Mouse (Mus musculus): Measurements from ENCODE around the gene Clec18a. TPM values are rescaled to one million over a fixed set of nuclear protein-coding genes. Genes with fewer than 3 reads are reported as not detected.
"Not testable (repeated sequence)": the region's sequence is repeated elsewhere in the genome, so short reads cannot be mapped to it uniquely, and the experiment has no call there.

Gene Clec18a
- polyA plus RNA-seq (2015; fragmentation: Nextera tagmentation; extraction: Ambion mirVana): not detected in 2 replicates

DNA sequence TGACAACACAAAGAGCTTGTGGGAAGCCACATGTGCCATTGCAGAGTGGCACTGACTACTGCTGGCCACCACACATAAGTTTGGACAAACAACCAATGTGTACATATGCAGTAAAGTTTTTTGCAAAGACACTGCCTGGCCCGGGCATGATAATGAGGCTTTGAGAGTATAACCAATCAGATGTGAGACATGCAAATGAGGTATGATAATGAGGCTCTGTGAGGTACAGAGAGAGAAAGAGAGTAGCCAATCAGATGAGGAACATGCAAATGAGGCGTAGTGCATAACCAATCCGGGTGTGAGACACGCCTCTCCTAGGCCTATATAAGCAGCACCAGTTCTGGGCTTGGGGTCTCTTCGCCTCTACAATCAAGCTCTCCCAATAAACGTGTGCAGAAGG, at the start of gene Clec18a:
Clec18a (minus strand) TSS at position 101 of the 400 bp plus-strand sequence.
- not testable (repeated sequence) for H3K9me3 ChIP-seq (ENCODE audit: control insufficient read depth, low read length); H3K4me2 ChIP-seq (replicated peaks; ENCODE audit: low read depth); DNase-seq (ENCODE audit: low spot score); H3K36me3 ChIP-seq (ENCODE audit: control insufficient read depth, insufficient read depth, low read length); H3K27me3 ChIP-seq (ENCODE audit: control insufficient read depth, insufficient read depth, low read length); H3K4me1 ChIP-seq (replicated peaks; ENCODE audit: control insufficient read depth, insufficient read depth); H3K9ac ChIP-seq (ENCODE audit: low read length); H3K4me3 ChIP-seq (ENCODE audit: low read depth, low read length); ATAC-seq (ENCODE audit: low FRiP score, low TSS enrichment); H3K27ac ChIP-seq (replicated peaks)
- 82% methylated on average over 3 of the region's 6 CpGs for WGBS

DNA sequence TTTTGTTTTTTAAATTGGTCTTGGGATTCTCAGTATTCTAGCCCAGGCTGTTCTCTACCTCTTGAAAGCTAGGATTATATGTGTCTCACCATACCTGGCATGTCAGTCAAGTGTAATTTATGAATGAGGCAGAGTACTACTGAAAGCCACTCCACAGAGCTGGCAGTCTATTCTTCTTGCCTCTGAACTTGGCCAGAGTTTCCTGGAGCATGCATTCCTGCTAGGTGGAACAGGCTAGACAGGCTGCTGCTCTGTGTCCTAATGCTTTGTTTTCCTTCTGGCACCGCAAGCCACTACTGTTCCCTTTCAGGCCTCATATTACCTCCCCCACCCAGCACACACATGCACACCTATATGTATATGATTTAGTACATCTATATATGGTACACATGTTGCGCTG, 38.5 kb upstream of the Clec18a start:
- peaks cover 16% of the 10 kb centered on the region for H3K36me3 ChIP-seq (ENCODE audit: control insufficient read depth, insufficient read depth, low read length)
- no peaks in the 10 kb centered on the region for H3K4me1 ChIP-seq (replicated peaks; ENCODE audit: control insufficient read depth, insufficient read depth)
- no peaks in the 10 kb centered on the region for H3K27me3 ChIP-seq (ENCODE audit: control insufficient read depth, insufficient read depth, low read length)
- no peak overlapping the region for H3K9ac ChIP-seq (ENCODE audit: low read length)
- TF ChIP-seq CTCF (IDR thresholded peaks at IDR 0.05; ENCODE audit: low read depth) (no peak), EP300 (optimal IDR thresholded peaks at IDR 0.05) (no peak)
- no peak overlapping the region for H3K4me2 ChIP-seq (replicated peaks; ENCODE audit: low read depth)
- WGBS: 74% methylated on average over 2 of the region's 2 CpGs
- H3K4me3 ChIP-seq (ENCODE audit: low read depth, low read length): no peak overlapping the region
- H3K27ac ChIP-seq (replicated peaks): no peak overlapping the region
- DNase-seq (ENCODE audit: low spot score): no peak
- H3K9me3 ChIP-seq (ENCODE audit: control insufficient read depth, low read length): no peaks in the 10 kb centered on the region
- no peak for ATAC-seq (ENCODE audit: low FRiP score, low TSS enrichment)

DNA sequence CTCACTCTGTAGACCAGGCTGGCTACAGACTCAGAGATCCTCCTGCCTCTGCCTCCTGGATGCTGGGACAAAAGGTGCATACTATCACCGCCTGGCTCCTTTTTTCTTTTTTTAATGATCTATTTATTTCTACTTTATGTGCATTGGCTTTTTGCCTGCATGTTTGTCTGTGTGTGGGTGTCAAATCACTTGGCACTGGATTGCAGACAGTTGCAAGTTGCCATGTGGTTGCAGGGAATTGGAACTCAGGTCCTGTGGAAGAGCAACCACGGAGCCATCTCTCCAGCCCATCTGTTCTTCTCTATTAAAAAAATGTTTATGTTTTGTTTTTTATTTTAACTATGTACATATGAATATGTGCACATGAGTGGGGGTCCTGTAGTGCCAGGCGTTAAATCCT, 27.3 kb upstream of the Clec18a start:
- DNase-seq (ENCODE audit: low spot score) (no peak), ATAC-seq (ENCODE audit: low FRiP score, low TSS enrichment) (no peak)
- Histone ChIP-seq H3K27ac (replicated peaks) (no peak overlapping the region), H3K27me3 (ENCODE audit: control insufficient read depth, insufficient read depth, low read length) (no peaks in the 10 kb centered on the region), H3K9me3 (ENCODE audit: control insufficient read depth, low read length) (no peaks in the 10 kb centered on the region), H3K36me3 (ENCODE audit: control insufficient read depth, insufficient read depth, low read length) (peaks cover 16% of the 10 kb centered on the region), H3K9ac (ENCODE audit: low read length) (no peak overlapping the region), H3K4me1 (replicated peaks; ENCODE audit: control insufficient read depth, insufficient read depth) (no peaks in the 10 kb centered on the region), H3K4me2 (replicated peaks; ENCODE audit: low read depth) (no peak overlapping the region), H3K4me3 (ENCODE audit: low read depth, low read length) (no peak overlapping the region)
- TF ChIP-seq EP300 (optimal IDR thresholded peaks at IDR 0.05) (no peak), CTCF (IDR thresholded peaks at IDR 0.05; ENCODE audit: low read depth) (no peak)
- 94% methylated on average over 3 of the region's 3 CpGs for WGBS

- no peak overlapping the region for H3K9ac ChIP-seq (ENCODE audit: low read length)
- TF ChIP-seq CTCF (IDR thresholded peaks at IDR 0.05; ENCODE audit: low read depth) (no peak), EP300 (optimal IDR thresholded peaks at IDR 0.05) (no peak)
- 95% methylated on average over 5 of the region's 5 CpGs for WGBS
These were observed 22.7 kb upstream of the Clec18a start for GRCm38 (mm10) chr8:111114891-111115290.

DNA sequence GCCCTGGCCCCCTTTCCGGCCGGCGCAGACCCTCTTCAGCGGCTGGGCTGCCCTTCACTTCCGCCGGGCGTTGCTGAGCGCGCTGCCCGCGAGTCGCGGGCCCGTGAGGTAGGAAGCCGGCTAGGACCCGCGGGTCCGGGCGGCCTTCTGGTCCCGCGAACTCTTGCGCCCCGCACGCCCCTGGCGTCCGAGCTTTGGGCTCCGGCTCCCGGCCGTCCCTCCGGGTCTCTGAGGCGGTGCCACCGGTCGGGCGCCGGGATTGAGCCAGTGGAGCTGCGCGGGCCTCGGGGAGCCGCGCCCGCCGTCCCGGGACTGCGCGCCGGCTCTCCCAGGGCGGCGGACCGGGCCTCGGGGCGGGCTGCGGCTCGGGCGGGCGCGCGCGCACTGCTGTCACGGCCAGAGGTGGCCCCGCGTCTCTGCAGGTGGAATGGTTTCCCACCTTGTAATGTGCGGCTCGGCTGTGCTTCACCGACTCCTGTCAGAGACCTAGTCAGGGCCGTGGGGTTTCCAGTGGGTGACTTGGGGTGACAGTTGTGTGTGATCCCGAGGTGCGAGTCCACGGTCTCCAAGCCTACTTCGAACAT, 2.6 kb upstream of the Clec18a start:
- not testable (repeated sequence) for H3K27me3 ChIP-seq (ENCODE audit: control insufficient read depth, insufficient read depth, low read length); H3K4me1 ChIP-seq (replicated peaks; ENCODE audit: control insufficient read depth, insufficient read depth); H3K36me3 ChIP-seq (ENCODE audit: control insufficient read depth, insufficient read depth, low read length); H3K9me3 ChIP-seq (ENCODE audit: control insufficient read depth, low read length)
- H3K4me3 ChIP-seq (ENCODE audit: low read depth, low read length): peak overlapping the region; percentile 59
- peak overlapping the region; percentile 68 for H3K4me2 ChIP-seq (replicated peaks; ENCODE audit: low read depth)
- WGBS: under 1% methylated on average over 37 of the region's 69 CpGs
- H3K27ac ChIP-seq (replicated peaks): peak overlapping the region; percentile 30; the same call in 1 of the 2 replicates
- DNase-seq (ENCODE audit: low spot score) (peak; percentile 61), ATAC-seq (ENCODE audit: low FRiP score, low TSS enrichment) (peak; percentile 73)
- peak overlapping the region; percentile 65 for H3K9ac ChIP-seq (ENCODE audit: low read length)

More at GRCm38 (mm10) chr8:111114891-111115290, 22.7 kb upstream of the Clec18a start:
- peaks cover 4% of the 10 kb centered on the region for H3K36me3 ChIP-seq (ENCODE audit: control insufficient read depth, insufficient read depth, low read length)
- H3K4me3 ChIP-seq (ENCODE audit: low read depth, low read length): no peak overlapping the region
- DNase-seq (ENCODE audit: low spot score) (no peak), ATAC-seq (ENCODE audit: low FRiP score, low TSS enrichment) (no peak)
- no peak overlapping the region for H3K27ac ChIP-seq (replicated peaks)
- H3K4me1 ChIP-seq (replicated peaks; ENCODE audit: control insufficient read depth, insufficient read depth): no peaks in the 10 kb centered on the region
- no peaks in the 10 kb centered on the region for H3K9me3 ChIP-seq (ENCODE audit: control insufficient read depth, low read length)
- no peaks in the 10 kb centered on the region for H3K27me3 ChIP-seq (ENCODE audit: control insufficient read depth, insufficient read depth, low read length)
- no peak overlapping the region for H3K4me2 ChIP-seq (replicated peaks; ENCODE audit: low read depth)

DNA sequence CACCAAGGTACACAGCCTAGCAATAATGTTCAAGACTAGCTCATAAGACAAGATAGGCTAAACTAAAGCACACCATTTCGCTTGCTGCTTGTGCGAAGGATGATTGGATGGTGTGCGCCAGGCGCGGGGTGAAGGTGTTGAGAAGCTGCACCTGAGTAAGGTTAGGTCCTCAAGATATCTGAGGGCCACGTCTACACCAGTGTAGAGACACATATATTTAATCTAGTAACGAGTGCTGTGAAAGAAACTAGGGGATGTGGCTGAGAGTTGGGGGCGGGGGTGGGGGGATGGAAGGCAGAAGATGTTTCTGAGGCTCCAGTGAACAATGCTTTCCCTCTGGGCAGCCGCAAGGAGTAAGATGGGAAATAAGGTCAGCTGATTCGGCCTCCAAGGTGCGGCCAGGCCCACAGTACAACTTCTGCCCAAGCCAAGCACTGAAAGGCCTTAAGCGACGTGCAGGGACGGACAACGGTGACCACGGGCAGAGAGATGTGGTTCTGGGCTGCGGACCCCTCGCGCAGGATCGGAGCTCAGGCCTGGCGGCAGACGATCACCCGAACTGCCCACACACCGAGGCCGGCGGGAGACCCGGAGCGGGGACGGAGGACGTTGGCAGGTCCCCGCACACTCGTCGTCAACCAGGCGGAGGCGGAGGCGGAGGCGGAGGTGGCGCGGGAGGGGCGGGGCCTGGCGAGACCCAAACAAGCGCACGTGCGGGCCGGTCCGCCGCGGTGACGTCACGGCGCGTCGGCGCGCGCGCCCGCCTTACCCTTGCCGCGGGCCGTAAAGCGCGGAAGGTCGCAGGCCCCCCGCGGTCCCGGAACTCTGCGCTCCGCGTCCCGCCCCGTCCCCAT, 1.9 kb upstream of the Clec18a start, which contains the start of gene Pdpr:
Pdpr (plus strand) TSS at position 766 of the 854 bp plus-strand sequence.
- Histone ChIP-seq H3K27me3 (ENCODE audit: control insufficient read depth, insufficient read depth, low read length) (no peaks in the 10 kb centered on the region), H3K9ac (ENCODE audit: low read length) (peak within 1 kb of the TSS; percentile 72), H3K9me3 (ENCODE audit: control insufficient read depth, low read length) (no peaks in the 10 kb centered on the region), H3K27ac (replicated peaks) (peak within 1 kb of the TSS; percentile 75), H3K4me1 (replicated peaks; ENCODE audit: control insufficient read depth, insufficient read depth) (no peaks in the 10 kb centered on the region), H3K36me3 (ENCODE audit: control insufficient read depth, insufficient read depth, low read length) (no peaks in the 10 kb centered on the region), H3K4me3 (ENCODE audit: low read depth, low read length) (peak within 1 kb of the TSS; percentile 59), H3K4me2 (replicated peaks; ENCODE audit: low read depth) (peak within 1 kb of the TSS; percentile 85)
- WGBS: 8% methylated on average over 40 of the region's 72 CpGs
- DNase-seq (ENCODE audit: low spot score): peak; percentile 93
- ATAC-seq (ENCODE audit: low FRiP score, low TSS enrichment): peak; percentile 94
- no peak for TF ChIP-seq EP300 (optimal IDR thresholded peaks at IDR 0.05)
- TF ChIP-seq CTCF (IDR thresholded peaks at IDR 0.05; ENCODE audit: low read depth): no peak

All from stomach, postnatal 0 days (tissue).